Mouse (Mus musculus): ENCODE measurements around the gene Plxdc1. TPM values are rescaled to one million over a fixed set of nuclear protein-coding genes. Genes with fewer than 3 reads are reported as not detected.

Plxdc1 gene
- polyA plus RNA-seq, 1 experiment, result 3.6 TPM

- DNase-seq (ENCODE audit: low spot score), result peak; percentile 70
These were observed 2.4 kb upstream of the Plxdc1 start for GRCm38 (mm10) chr11:97988530-97989096.

GRCm38 (mm10) chr11:97987551-97988526 is 1.6 kb upstream of the Plxdc1 start:
- DNase-seq (ENCODE audit: low spot score), result peak; percentile 99

GRCm38 (mm10) chr11:97986738-97987465 is 658 bp upstream of the Plxdc1 start:
- DNase-seq (ENCODE audit: low spot score), result no peak

DNA sequence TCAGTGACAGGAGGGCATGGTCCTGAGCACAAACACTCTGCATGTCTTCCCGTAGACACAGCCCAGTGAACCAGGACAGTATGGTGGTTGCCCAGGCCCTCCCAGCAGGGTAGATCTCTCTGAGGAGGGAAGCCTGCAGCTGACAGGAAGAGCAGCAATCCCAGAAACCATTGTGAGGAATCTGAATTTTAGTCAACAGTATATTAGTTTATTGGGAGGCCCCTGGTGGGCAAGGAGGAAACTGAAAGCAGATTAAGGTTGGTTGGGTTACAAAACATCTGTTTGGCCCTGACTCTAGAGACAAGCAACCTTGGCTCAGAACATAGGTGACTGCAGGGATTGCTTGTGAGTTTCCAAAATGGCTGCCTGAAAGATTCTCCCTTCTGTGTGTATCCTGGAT is 2.3 kb downstream of the Plxdc1 start:
- no peak for DNase-seq (ENCODE audit: low spot score)

GRCm38 (mm10) chr11:97983506-97983905 is 2.7 kb downstream of the Plxdc1 start:
- no peak for DNase-seq (ENCODE audit: low spot score)

- no peak for DNase-seq (ENCODE audit: low spot score)
These were observed 3.5 kb downstream of the Plxdc1 start for GRCm38 (mm10) chr11:97982721-97983120.

DNA sequence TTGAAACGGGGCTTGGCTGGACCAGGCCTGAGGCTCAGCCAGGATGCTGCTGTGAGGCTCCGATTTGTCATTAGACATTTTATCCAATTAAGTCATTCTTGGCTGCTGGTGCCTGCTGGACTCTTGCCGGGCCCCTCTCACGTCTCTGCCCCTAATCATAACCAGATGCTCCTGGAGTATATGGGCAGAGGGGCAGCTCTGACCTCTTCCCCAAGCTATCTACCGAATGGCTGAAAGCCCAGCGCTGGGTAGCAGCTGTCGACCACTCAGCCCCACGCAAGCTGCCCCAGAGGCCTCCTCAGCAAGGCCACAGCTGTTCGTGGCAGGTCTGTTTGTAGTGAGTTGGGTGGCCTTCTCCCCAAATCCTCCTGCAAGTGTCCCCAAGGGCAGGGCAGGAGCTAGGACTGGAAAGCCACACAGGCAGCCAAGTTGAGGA is 5.7 kb downstream of the Plxdc1 start:
- no peak for DNase-seq (ENCODE audit: low spot score)

DNA sequence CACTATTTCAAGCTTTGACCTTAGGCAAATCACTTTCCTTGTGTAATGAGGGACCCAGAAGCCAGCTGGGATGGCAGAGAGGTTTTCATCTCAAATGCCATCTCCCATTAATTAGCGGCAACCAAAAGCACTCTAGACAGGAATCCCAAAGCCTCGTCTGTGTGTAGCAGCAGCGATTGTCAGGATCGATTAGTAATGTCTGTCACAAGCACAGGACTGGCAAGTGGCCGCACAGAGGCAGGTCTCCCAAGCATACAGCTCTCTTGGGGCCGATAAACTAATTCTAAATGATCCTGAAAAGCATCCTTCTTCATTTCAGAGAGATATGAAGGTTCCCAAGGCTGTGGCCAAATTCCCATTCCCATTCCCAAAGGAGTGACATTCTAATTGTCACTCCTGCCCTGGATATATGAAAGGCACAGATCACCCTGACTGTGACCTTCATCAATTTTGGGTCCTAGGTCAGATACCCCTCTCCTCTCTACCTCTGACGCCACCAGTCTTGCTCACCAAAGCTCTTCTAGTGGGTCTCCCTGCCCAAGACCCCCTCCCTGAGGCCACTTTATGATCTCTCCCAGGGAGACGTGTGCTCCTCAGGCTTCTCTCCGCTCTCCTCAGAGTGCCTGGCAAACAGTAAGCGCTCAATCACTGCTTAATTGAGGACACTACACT is 6.3 kb downstream of the Plxdc1 start:
- no peak for DNase-seq (ENCODE audit: low spot score)

DNA sequence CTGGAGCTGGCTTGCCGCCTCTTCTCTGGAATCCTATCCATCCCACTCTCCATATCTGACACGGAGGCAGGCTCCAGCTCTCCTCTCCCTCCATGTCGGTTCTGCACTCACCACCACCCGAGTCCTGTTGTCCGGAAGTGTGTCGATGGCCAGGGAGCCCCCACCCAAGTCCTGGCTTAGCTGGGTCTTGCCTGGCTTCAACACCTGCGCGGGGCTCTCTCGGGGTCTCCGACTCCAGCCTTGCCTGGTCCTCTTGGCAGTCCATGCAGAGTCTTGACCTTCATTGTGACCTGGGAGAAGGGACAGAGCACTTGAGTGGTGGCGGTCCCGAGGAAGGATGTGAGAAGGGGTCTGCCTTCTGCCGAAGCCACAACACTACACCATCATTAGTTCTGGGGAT is 7.9 kb downstream of the Plxdc1 start:
- no peak for DNase-seq (ENCODE audit: low spot score)

DNA sequence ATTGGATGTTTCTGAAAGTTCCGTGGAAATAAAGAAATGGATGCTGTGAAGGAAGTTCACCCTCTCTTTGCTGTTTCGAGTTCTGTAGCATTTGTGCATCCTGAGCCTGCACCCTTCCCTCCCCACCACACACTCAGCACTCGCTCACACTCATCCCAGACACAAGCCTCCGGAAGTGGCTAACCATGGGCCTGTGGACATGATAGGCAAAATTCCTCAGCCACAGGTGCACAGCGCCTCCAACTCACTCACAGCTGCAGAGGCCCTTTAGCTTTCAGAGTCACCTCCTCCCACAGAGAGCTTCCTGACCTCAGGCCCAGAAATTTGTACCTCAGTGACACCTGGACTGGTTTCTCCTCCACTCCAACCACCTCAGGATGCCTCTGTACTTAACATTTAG is 8.4 kb downstream of the Plxdc1 start:
- no peak for DNase-seq (ENCODE audit: low spot score)

DNA sequence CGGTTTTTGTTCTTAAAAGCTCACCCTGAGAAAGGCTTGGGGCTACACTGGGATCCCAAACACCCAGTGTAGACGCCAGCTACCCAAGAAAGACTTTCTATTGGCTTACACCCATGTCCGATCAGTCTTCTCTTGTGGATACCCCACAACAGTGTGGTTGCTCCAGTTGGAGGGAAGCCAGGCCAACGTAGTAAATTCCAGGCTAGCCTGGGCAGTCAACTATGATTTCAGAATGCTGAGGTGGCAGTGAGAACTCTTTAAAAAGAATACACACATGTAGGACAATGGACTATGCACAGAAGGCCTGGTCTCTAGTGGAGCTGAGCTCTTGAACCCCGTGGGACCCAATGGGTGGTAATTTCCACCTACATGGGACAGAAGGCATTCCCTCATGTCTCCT is 11.5 kb downstream of the Plxdc1 start:
- DNase-seq (ENCODE audit: low spot score), result no peak

GRCm38 (mm10) chr11:97974141-97974540 is 12.1 kb downstream of the Plxdc1 start:
- no peak for DNase-seq (ENCODE audit: low spot score)

GRCm38 (mm10) chr11:97972434-97972833 is 13.8 kb downstream of the Plxdc1 start:
- no peak for DNase-seq (ENCODE audit: low spot score)

- no peak for DNase-seq (ENCODE audit: low spot score)
These were observed 15.0 kb downstream of the Plxdc1 start for GRCm38 (mm10) chr11:97971232-97971631.

DNA sequence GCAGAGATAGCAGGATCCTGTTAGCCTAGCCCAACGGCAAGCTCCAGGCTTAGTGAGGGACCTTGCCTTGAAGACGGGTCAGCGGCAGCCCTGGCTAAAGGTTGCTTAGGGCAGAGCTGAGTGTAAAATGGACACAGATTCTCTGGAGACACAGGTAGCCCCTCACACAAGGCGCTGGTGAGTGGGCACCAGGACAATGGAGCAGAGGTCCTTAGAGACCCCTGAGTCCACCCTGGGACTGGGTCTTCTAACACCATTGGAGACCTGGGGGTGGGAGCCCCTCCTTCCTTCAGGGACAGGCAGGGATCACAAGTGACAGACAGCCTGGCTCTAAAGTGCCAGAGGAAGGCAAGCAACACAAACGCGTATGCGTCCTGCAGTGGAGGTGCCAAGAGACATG is 15.5 kb downstream of the Plxdc1 start:
- DNase-seq (ENCODE audit: low spot score), result no peak

DNA sequence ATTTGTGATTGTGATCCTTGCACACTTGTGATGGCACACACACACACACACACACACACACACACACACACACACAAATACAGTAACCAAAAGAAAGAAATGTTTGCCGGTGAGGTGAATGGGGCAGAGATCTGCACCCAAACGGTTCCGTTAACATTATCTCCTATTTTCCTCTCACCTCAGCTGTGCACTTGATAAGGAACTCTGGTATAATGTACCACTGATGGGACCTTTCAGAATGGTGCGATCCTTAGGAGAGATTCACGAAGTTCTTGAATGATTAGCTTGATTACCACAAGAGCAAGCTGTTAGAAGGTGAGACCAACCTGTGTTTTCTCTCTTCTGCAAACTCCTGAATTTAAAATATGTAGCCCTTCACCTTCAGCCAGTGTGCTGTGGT is 17.9 kb downstream of the Plxdc1 start:
- DNase-seq (ENCODE audit: low spot score), result no peak

DNA sequence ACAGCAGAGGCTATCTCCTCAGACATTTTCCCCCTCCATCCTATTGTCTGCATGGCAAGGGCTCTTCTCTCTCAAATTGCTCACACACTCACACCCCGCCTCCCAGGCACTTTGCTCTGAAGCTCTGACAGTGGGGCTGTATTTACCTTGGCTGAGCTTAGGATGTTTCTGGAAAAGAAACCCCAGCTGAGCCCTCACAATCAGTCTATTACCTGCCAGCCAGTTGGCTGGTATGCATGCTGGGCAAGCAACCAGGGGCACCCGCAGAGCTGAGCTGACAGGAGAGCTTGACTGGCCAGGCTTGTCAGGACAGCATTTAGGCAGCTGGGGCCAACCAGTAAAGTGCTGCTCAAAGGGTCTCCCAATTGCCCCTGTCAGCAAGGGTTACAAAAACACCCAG is 19.1 kb downstream of the Plxdc1 start:
- no peak for DNase-seq (ENCODE audit: low spot score)

GRCm38 (mm10) chr11:97960907-97961306 is 25.3 kb downstream of the Plxdc1 start:
- no peak for DNase-seq (ENCODE audit: low spot score)

DNA sequence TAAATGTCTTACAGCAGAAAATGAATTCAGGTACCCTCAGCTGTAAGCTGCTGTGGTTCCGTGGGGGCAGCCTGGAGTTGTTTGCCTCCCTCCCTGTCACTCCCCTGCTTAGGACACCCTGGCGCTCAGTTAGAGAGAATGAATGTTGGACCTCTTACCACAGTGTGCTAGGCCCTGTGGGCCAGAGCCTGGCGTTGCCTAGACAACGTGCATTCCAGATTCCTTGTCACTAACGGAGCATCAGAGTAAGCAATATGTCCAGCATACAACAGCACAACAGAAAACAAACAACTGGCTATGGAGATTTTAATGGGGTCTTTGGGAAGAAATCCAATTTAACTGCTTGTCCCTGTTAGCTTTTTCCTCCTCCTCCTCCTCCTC is 27.0 kb downstream of the Plxdc1 start:
- DNase-seq (ENCODE audit: low spot score), result no peak

GRCm38 (mm10) chr11:97958641-97959299 is 27.5 kb downstream of the Plxdc1 start:
- DNase-seq (ENCODE audit: low spot score), result no peak

DNA sequence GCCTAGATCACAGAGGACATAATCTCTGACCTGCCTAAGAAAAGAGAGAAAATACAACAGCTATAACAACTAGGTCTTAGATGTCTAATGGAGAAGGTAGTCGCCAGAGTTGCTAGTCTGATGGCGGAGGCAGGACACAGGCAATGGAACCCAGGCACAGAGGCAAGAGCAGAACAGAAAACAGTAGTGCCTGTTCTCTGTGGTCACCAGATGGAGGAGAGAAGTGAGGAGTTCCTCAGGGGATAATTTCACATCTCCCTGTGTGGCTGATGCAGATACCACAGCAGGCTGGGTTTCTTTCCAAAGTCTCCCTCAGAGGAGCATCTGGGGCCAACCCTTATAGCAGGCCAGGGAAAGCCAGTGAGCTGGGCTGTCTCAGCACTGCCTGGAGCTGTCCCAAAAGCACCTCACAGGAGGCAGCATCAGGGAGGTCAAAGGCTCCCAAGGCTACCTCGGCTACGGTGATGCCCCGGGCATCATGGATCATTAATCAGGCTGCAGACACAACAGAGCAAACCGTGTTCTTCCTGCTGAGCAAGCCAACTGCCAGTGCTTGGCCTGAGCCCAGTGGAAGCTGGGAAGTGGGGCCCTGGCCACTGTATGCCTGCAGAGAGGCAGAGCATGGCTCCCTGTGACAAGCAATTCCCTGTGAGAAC is 29.2 kb downstream of the Plxdc1 start:
- no peak for DNase-seq (ENCODE audit: low spot score)
